9 mouse cellular contexts compared by ENCODE assay signal in the genomic region with DNA sequence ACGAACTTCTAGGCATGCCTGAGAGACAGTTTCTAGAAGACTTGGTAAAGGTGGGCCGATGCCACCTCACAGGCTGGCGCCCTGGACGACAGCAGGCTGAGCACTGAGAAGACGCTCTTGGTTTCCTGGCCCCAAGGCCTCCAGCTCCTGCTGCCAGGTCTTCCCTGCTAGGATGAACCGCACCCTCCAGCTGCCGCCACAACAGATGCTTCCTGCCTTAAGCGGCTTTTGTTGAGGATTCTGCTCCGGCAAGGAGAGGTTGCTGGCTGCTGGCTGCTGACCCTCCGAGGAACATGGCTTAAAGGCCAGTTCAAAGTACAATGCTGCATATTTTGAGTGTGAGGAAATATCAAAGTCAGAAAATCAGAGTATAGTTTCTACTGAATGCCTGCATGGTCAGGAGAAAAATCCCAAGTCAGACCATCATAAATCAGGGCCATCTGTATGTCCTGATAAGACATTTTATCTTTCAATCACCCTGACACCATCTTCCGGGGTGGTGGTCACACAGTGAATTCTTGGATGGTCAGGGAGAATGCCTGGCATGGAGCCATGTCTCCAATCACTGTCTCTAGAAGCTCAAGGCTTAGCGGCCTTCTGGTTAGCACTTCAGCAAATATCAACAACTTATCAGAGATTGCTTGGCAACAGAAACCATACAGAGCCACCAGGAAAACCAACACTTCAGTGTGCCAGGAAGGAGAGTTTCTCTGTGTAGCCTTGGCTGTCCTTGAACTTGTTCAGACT. TPM values are rescaled to one million over a fixed set of nuclear protein-coding genes. Genes with fewer than 3 reads are reported as not detected.
DNase-seq lines count a peak whose midpoint lies in the region; ATAC-seq and TF ChIP-seq lines count a peak whose summit lies in the region.
"Had no signal": no experiment of that assay in that cellular context is flagged by ENCODE, and none has a peak within 500 bp of the region (broad histone marks: within the 10 kb centered on the region; RNA-seq: fewer than 3 reads in every experiment).

No protein-coding gene starts in this region.

- no peak for TF ChIP-seq CTCF in ES-Bruce4 (IDR thresholded peaks at IDR 0.05; ENCODE audit: low read depth, low read length)

- H3K4me1 ChIP-seq in ES-Bruce4 (ENCODE audit: control insufficient read depth, insufficient read depth, low read length) = no peaks in the 10 kb centered on the region

- no peaks in the 10 kb centered on the region for H3K9me3 ChIP-seq in ES-Bruce4 (replicated peaks; ENCODE audit: control insufficient read depth, insufficient read depth, low read length, poor library complexity, severe bottlenecking)
- H3K9me3 ChIP-seq: liver, embryonic 13.5 days had no signal

- TF ChIP-seq EP300 in ES-Bruce4 (IDR thresholded peaks at IDR 0.05; ENCODE audit: insufficient read depth, low read depth, low read length) = 0 out of 2 replicates have a peak, but pooled peaks have one; percentile 20

- H3K4me3 ChIP-seq in ES-Bruce4 (ENCODE audit: low read depth, low read length) = no peak overlapping the region
- H3K4me3 ChIP-seq: liver, embryonic 13.5 days had no signal

- H3K27me3 ChIP-seq in ES-Bruce4 (ENCODE audit: control insufficient read depth, insufficient read depth, low read length, poor library complexity, severe bottlenecking) = no peaks in the 10 kb centered on the region

- H3K36me3 ChIP-seq in ES-Bruce4 (ENCODE audit: control insufficient read depth, insufficient read depth, low read length, poor library complexity, severe bottlenecking) = no peaks in the 10 kb centered on the region
- H3K36me3 ChIP-seq: liver, embryonic 13.5 days had no signal

- TF ChIP-seq POLR2A in ES-Bruce4 (IDR thresholded peaks at IDR 0.05; ENCODE audit: insufficient read depth, low read length) = no peak

- peak; percentile 20 for DNase-seq in R1 (ENCODE audit: low read depth, low spot score)
- peak; percentile 52 to 64 for DNase-seq in heart, adult 9 months (ENCODE audit: low spot score in 2 of 2)
- DNase-seq in kidney, postnatal 36 days = peak; percentile 59 to 69
- DNase-seq in left cerebral cortex, adult 11 months (ENCODE audit: low spot score) = no peak
- DNase-seq in spleen, postnatal 10 days (ENCODE audit: low spot score in 2 of 2) = no peak
- DNase-seq: liver, embryonic 13.5 days had no signal

- no peak for ATAC-seq in megakaryocyte-erythroid progenitor cell, adult 5-6 weeks (replicated peaks; ENCODE audit: low FRiP score, low TSS enrichment, poor library complexity, severe bottlenecking)
- ATAC-seq in megakaryocyte, adult 5-6 weeks (ENCODE audit: poor library complexity, severe bottlenecking) = no peak

- H3K9ac ChIP-seq in ES-Bruce4 (ENCODE audit: low read depth, poor library complexity, severe bottlenecking) = no peak overlapping the region
- H3K9ac ChIP-seq: liver, embryonic 13.5 days had no signal

- no peak overlapping the region for H3K27ac ChIP-seq in ES-Bruce4 (ENCODE audit: insufficient read depth, low read length)
- H3K27ac ChIP-seq: liver, embryonic 13.5 days had no signal

RNA-seq across cellular contexts. Expression of a gene that starts 9.6 kb away (rescaled TPM):
- 9.5 and 10.1 TPM in 2 replicates for polyA plus RNA-seq in ES-Bruce4 (2011; ENCODE audit: insufficient read depth, insufficient read length, low read depth, missing spikeins)
- 4.4 and 5.5 TPM in 2 replicates for total RNA-seq in megakaryocyte-erythroid progenitor cell, adult 5-6 weeks (2014; fragmentation: Nextera tagmentation)
- 6.2 and 6.7 TPM in 2 replicates for total RNA-seq in megakaryocyte-erythroid progenitor cell, adult 5-6 weeks (2017)
- total RNA-seq in megakaryocyte, adult 5-6 weeks (2015) = 10.1 TPM in 2 replicates
- total RNA-seq in megakaryocyte, adult 5-6 weeks (2017) = 11.2 and 12.1 TPM in 2 replicates

Comparison
In these comparisons a context has a peak if more than half of its experiments do, and no peak if none do; other contexts are left out.
1. DNase-seq: peak in R1 (single experiment), heart, adult 9 months (2 of 2) and kidney, postnatal 36 days (2 of 2); none in left cerebral cortex, adult 11 months (single experiment) and spleen, postnatal 10 days (0 of 2).